Mouse (Mus musculus) layer of hippocampus, postnatal 10 days (tissue): ENCODE results near the gene Fam19a2. TPM values are rescaled to one million over a fixed set of nuclear protein-coding genes. Genes with fewer than 3 reads are reported as not detected.

ENCODE experiments used
- DNase-seq, 2 experiments: peaks; one replicate each; pipeline ENCODE4 v3.0.0; 2021; ENCODE audit warnings: low spot score in 2 of 2
- total RNA-seq, 2 experiments: library from RNA; stranded (reverse); gene quantifications; 2 replicates each; pipeline ENCODE4 v1.2.3; 2021

Gene Fam19a2
- total RNA-seq, 2 experiments from 2014 or later, result 49.0 to 52.0 TPM

DNA sequence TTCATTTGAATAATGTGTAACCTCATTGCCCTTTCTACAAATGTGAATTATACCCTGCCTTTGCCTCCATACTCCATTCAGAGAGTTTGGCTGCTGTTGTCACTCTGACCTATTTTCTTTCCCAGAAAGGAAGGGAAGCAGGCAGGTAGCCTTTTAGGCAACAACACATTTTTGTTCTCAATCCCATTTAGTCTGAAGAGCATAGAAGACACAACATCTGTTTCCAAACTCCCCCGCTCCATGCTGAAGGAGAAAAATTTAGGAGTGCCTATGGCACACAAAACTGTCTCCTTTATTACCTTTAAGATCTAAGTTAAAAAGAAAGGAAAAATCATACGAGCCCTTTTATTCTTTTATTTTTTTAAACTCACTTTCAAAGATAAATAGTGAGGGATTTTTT lies 446.9 kb downstream of the Fam19a2 start:
- DNase-seq, result no peak

DNA sequence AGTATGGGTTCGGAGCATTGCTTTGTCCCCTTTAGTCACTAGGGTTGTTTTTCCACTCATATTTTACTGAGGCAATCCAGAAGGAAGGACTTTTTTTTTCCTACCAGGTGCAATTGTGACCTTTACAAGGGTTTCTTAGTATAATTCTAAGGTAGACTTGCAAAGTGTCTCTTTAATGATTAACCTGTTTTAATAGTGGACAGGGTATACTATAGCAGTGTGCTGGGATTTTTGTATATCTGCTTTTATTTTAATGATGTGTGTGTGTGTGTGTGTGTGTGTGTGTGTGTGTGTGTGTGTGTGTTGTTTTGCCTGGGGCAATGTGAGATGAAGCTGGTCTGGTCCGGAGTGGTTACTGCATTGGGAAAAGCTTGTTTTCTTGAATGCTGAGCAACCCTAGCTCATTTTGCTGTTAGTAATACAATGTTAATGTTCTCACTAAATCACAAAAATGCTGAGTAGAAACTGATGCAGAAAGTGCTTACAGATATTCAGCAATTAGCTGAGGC lies 458.2 kb downstream of the Fam19a2 start:
- no peak for DNase-seq

DNA sequence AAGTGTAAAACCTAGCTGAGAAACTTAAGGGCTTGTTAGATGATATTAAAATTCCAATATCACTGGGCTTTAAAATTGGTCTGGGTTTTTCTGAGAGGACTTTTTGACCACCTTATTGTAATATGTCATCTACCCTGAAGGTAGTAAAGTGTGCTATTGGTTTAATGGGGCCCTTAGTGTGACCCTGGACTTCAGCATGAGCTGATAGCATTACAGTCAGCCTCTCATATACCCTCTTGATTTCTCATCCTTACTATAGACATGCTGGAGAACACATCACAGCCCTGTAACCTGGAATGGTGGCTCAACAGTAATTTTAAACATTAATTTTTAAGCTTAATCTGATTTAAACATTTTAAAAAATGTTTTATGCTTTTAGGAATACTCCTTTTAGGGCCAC lies 459.8 kb downstream of the Fam19a2 start:
- DNase-seq, result no peak

DNA sequence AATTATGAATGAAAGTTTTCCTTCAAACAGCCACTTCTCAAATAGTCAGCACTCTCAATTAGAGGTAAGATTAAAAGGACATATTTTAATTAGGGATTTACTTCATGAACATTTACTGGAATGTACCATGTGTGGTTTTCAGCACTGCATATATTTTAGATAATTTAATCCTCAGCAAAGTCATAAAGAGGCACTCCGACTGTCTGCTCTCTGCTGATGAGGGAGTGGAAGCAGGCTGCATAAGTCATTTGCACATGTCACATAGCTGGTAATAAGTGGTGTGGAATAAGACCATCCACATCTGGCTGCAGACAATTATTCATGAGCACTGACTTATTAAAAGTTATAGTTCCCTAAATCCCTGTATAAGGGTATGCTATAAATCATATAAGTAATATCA lies 484.5 kb downstream of the Fam19a2 start:
- no peak for DNase-seq

DNA sequence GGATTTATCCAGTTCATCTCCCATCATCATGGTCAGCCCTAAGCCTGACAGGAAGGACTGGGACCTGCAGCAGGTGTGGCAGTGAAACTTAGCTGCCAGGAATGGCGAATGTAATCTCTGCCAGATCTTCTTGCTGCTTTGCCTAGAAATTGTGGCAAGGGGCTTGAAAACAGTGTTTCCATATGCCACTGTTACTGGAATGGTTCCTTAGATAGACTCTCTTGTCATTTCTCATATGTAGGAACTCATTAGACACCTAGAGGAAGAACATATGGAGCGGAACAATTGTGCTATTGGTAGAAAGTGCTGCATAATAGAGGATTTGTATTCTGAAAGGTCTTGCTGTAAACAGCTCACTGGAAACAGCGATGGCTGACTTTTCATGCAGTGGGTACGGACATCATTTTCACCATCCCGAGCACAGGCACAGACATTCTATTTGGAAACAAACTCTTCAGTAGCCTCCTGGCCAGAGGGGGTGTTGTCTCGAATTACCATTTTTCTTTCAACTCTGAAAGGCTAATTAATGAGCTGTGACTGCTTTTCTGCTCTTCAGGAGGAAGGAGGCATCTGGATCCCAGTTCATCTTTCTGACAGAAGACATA lies 488.0 kb downstream of the Fam19a2 start:
- DNase-seq, result no peak

DNA sequence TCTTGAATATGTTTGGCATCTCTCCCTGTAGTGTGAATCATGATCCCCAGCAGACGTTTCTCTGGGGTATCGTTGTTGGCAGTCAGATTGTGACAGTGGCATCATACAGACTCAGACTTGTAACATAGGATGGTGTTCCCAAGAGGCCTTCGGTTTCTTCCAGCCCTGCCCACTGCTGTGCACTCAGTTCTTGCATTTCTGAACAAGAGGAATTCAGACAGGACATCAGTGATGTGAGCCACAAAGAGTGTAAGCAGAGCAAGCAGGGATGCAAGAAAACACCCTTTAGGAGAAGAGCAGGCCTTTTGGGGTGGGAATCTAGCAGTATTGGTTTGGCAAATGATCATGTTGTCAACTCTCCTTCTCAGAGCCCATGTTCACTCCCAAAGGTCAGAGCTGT lies 489.0 kb downstream of the Fam19a2 start:
- no peak for DNase-seq

DNA sequence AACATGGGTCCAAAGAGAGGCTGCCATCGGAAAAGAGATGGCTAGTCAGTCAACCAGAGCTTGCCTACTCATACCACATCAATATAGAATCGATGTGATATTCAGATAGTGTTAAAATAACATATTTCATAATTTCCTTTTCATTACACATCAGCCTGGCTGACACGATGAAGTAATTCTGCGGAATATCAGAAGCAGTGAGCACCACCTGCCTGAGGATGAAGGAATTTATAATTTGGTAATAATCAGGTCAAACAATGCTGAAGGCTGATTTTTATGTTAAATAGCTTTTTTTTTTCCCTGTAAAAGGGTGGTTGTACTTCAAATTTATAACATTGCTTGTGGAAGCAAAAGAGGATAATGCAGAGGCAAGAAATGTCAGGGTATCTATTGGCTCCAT lies 490.2 kb downstream of the Fam19a2 start:
- no peak for DNase-seq

DNA sequence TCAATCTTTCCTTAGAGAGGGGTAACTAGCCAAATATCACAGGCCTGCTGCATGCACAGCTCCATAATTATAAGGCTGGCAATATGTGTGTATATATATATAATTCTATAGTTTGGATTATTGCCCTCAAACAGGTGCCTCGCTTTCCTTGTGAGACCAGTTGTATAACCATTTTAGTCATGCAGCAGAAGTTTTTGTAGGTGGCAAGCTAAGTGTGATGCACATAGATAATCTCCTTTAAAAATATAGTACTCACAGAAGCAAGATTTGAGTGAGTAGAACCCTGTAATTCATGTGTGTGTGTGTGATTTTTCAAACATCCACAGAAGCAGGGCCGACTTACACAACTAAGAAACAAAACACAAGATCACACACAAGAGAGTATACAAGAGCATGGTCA lies 525.6 kb downstream of the Fam19a2 start:
- DNase-seq, result no peak

Other genes with a start within 250 kb of the Fam19a2 start
- 10 to 100 TPM; 73.7 to 94.9 TPM for gene Mon2, start 187.5 kb upstream of the Fam19a2 start, total RNA-seq
- 100 to 1,000 TPM in 1 of 2 experiments, 10 to 100 TPM in 1; 98.7 to 105 TPM for gene Usp15, start 67.0 kb upstream of the Fam19a2 start, total RNA-seq